Mouse (Mus musculus) small intestine, adult 2 months (tissue): Measurements from ENCODE around the gene Trpm3.

ENCODE experiments used
- CTCF ChIP-seq: fragments of 200-500 bp; IDR thresholded peaks from 2 replicates; pipeline ENCODE4 v1.5.1; 2012; ENCODE audit warnings: low read depth, mild to moderate bottlenecking, control low read depth, inconsistent platforms, low read length, moderate library complexity, mixed read lengths; ENCODE audit not compliant: insufficient replicate concordance, insufficient read length; ENCODE audit errors: extremely low read depth
- POLR2A ChIP-seq: fragments of 200-500 bp; IDR thresholded peaks from 2 replicates; pipeline ENCODE4 v1.6.1; 2012; ENCODE audit warnings: low read depth, mild to moderate bottlenecking, control low read depth, inconsistent platforms, low read length, moderate library complexity

DNA sequence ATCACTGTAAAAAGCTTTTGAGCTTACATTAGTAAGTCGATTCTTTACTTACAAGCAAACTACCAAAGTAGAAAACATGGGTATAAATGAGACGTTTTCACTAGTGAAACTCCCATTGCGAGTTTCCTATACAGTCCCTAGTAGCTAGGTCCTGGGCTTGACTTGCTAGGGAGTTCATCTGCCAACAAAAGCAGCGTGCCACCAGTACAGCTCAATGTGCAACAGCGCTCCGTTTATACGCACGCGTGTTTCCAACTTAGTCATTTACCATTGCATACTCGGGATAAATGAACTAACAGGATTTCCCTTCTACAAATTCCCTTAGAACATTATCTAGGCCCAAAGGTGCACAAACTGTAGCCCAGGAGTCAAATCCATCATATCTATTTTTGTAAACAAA lies 615.2 kb downstream of the Trpm3 start:
- TF ChIP-seq POLR2A (no peak), CTCF (no peak)
